Mouse (Mus musculus): ENCODE measurements around the gene Syce2. TPM values are rescaled to one million over a fixed set of nuclear protein-coding genes. Genes with fewer than 3 reads are reported as not detected.

Gene Syce2
- polyA plus RNA-seq, 1 experiment from 2014 or later: 82.7 TPM

DNA sequence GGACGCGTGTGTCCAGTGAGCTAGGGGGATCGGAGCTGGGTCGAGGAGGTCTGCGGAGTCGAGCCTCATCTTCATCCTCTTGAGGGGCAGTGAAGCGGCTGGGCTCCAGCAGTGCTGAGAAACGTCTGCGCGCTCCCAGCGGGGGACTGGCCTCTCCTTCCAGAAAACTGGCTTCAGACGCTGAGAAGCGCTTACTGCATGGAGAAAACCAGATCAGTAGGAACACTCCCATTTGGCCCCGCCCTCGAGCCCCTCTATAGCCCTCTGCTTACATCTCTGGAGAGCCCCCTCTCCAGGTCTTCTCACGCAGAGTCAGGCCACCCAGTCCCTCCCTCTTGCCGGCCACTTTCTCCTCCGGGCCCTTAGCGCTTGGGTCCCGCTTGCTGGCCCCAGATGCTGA is 45.9 kb downstream of the Syce2 start:
- no peak for ATAC-seq (ENCODE audit: low FRiP score, low read depth)
- H3K27ac ChIP-seq: no peak overlapping the region
- 25% methylated on average over 20 of the region's 20 CpGs for WGBS

DNA sequence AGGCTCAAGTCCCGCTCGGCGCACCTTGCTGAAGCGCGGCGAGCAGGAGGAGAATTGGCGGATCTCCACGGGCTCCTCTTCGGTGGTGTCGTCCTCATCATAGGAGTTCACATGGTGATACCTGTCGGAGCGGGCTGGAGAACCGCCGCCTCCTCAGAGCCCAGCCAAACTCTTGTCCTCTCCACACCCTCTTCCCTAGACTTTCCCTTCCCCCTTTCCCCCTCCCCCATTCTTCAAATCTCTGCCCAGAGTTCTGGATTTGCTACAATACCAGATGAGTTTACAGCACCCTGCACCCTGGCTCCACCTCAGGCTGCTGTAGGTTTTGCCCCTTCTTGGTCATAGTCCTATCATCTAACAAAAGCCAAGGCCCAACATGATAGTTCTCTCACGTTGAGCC is 46.7 kb downstream of the Syce2 start:
- Histone ChIP-seq H3K4me3 (no peak overlapping the region), H3K9me3 (peaks cover 11% of the 10 kb centered on the region; the same call in 1 of the 2 replicates), H3K4me1 (no peaks in the 10 kb centered on the region), H3K27me3 (peaks cover 72% of the 10 kb centered on the region), H3K36me3 (no peaks in the 10 kb centered on the region), H3K27ac (no peak overlapping the region), H3K9ac (no peak overlapping the region), H3K4me2 (replicated peaks) (no peak overlapping the region)
- no peak for ATAC-seq (ENCODE audit: low FRiP score, low read depth)
- 90% methylated on average over 15 of the region's 15 CpGs for WGBS

More for the DNA sequence above, 45.9 kb downstream of the Syce2 start:
- Histone ChIP-seq H3K4me1 (peaks cover 4% of the 10 kb centered on the region; the same call in 1 of the 2 replicates), H3K9me3 (peaks cover 11% of the 10 kb centered on the region; the same call in 1 of the 2 replicates), H3K4me3 (no peak overlapping the region), H3K27me3 (peaks cover 76% of the 10 kb centered on the region), H3K36me3 (no peaks in the 10 kb centered on the region), H3K4me2 (replicated peaks) (no peak overlapping the region; the same call in 1 of the 2 replicates), H3K9ac (no peak overlapping the region)

DNA sequence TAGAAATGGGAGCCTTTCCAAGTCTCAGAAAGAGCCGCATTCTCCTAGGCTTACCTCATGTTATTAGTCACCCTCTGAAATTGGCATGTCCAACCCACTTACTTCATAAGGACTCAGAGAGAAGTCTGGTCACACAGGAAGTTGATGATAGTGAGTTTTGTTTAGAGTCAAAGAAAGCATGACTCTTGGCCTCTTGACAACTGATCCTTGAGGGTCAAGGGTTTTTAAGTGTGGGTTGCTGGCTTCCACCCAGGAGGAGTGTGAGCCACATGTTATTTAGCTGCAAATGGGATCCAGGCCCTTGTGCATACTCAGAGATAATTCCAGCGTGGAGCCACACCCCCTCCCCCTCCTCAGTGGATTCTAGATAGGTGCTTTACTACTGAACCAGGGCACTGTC is 49.7 kb downstream of the Syce2 start:
- H3K9ac ChIP-seq: no peak overlapping the region
- no peak overlapping the region for H3K4me2 ChIP-seq (replicated peaks)
- WGBS: 73% methylated on average over 2 of the region's 2 CpGs
- H3K36me3 ChIP-seq: no peaks in the 10 kb centered on the region
- H3K9me3 ChIP-seq: no peaks in the 10 kb centered on the region
- ATAC-seq (ENCODE audit: low FRiP score, low read depth): no peak
- no peaks in the 10 kb centered on the region for H3K4me1 ChIP-seq
- no peak overlapping the region for H3K27ac ChIP-seq
- H3K27me3 ChIP-seq: peaks cover 55% of the 10 kb centered on the region
- H3K4me3 ChIP-seq: no peak overlapping the region

DNA sequence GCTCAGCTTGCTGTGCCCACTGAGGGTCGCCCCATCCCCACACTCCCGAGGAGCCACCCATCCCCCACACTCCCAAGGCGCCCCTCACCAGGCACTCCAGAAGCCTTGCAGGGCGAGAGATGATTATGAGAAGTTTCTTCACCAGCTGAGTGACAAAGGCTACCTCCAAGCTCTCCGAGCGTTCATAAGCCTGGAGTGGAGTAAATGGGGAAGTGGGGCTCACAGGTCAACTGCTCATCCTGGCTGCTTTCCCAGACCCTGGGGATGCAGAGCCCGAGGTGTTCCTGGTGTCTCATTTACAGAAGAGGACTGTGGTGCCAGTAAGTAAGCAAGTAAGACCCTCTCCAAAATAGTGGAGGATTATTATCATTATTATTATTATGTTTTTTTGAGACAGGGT is 53.6 kb downstream of the Syce2 start:
- 65% methylated on average over 7 of the region's 7 CpGs for WGBS
- H3K4me3 ChIP-seq: no peak overlapping the region
- no peak for ATAC-seq (ENCODE audit: low FRiP score, low read depth)
- peaks cover 49% of the 10 kb centered on the region for H3K27me3 ChIP-seq
- H3K27ac ChIP-seq: no peak overlapping the region
- no peak overlapping the region for H3K4me2 ChIP-seq (replicated peaks)
- no peak overlapping the region for H3K9ac ChIP-seq
- peaks cover 8% of the 10 kb centered on the region; the same call in 1 of the 2 replicates for H3K4me1 ChIP-seq
- H3K9me3 ChIP-seq: no peaks in the 10 kb centered on the region
- no peaks in the 10 kb centered on the region for H3K36me3 ChIP-seq

DNA sequence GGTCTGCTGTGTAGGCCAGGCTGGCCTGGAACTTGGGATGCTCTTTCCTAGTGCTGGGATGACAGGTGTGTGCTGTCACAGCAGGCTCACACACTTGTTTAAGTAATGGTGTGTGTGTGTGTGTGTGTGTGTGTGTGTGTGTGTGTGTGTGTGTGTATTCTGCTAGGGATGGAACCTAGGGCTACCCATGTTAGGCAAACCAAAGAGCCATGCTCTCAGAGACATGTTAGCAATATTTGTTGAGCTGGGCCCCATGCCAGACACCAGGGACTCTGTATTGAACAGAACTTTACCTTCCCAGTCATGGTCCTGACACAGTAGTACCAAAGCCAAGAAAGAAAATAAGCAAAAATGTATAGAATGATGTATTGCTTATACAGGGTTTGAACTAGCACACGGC is 55.6 kb downstream of the Syce2 start:
- Histone ChIP-seq H3K4me2 (replicated peaks) (no peak overlapping the region), H3K4me3 (no peak overlapping the region), H3K9ac (no peak overlapping the region), H3K27me3 (peaks cover 63% of the 10 kb centered on the region), H3K4me1 (peaks cover 8% of the 10 kb centered on the region; the same call in 1 of the 2 replicates), H3K9me3 (no peaks in the 10 kb centered on the region), H3K27ac (no peak overlapping the region), H3K36me3 (no peaks in the 10 kb centered on the region)
- 78% methylated on average over 1 of the region's 1 CpGs for WGBS
- ATAC-seq (ENCODE audit: low FRiP score, low read depth): no peak

DNA sequence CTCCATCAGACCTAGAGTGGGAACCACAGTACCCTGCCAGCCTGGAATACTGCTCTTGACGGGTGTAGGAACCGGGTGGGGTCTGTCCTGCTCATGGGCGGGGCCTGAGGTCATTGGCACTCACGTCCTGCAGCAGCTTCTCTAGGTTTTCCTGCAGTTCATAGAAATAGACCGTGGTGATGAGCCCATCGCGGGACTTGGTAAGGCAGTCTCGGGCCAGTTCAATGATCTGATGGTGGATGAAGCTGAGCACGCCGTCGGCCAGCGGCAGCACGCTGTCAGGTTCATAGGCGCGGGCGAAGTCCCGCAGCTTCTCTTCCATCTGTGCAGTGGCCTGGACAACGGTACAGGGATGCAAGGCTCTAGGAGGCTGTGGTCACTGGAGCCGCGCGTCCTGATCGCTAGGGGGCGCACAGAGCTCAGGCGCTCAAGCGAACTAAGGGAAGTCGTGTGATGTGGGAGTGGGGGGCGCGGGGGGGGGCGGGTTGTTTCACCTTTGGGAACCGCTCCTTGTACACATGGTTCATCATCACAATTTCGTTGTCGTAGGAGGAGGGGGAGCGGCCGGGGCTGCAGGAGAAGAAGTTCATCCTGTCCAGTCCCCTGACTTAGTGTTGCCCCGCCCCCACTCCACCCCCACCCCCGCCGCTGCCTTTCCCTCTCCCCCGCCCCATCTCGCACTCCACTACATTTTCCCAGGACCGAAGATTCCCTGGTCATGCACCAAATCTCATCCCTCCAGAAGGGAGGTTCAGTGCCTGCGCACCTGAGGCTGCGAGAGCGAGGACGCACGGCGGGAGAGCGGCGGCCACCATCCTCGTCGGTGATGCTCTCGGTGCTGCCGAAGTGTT is 56.8 kb downstream of the Syce2 start:
- H3K9me3 ChIP-seq: no peaks in the 10 kb centered on the region
- H3K36me3 ChIP-seq: no peaks in the 10 kb centered on the region
- H3K9ac ChIP-seq: peak overlapping the region; percentile 43
- peak overlapping the region; percentile 74 for H3K4me2 ChIP-seq (replicated peaks)
- WGBS: 2% methylated on average over 47 of the region's 52 CpGs
- ATAC-seq (ENCODE audit: low FRiP score, low read depth): peak; percentile 88
- H3K4me1 ChIP-seq: peaks cover 8% of the 10 kb centered on the region; the same call in 1 of the 2 replicates
- H3K27me3 ChIP-seq: peaks cover 67% of the 10 kb centered on the region
- H3K27ac ChIP-seq: no peak overlapping the region
- peak overlapping the region; percentile 43 for H3K4me3 ChIP-seq

DNA sequence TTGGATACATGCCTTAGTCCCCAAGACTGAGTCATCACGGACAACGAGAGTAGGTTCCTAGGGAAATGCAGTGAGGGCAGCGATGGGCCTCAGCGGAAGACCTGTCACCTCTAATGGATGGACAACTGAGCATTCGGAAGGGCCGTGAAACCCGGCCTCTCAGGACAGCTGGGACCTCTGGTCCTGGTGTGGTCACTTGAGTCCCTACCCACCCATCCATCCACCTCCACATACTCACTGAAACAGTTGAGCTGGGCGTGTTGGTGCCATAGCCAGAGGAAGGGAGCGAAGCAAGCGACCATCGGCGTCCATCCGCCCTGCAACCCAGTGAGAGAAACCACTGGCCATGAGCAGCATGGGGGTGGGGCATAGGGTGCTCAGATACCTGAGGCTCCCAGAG is 58.7 kb downstream of the Syce2 start:
- H3K4me2 ChIP-seq (replicated peaks): no peak overlapping the region
- peaks cover 74% of the 10 kb centered on the region for H3K27me3 ChIP-seq
- no peak for ATAC-seq (ENCODE audit: low FRiP score, low read depth)
- no peak overlapping the region for H3K4me3 ChIP-seq
- no peaks in the 10 kb centered on the region for H3K36me3 ChIP-seq
- no peaks in the 10 kb centered on the region for H3K9me3 ChIP-seq
- H3K4me1 ChIP-seq: peaks cover 20% of the 10 kb centered on the region
- no peak overlapping the region for H3K9ac ChIP-seq
- WGBS: 84% methylated on average over 13 of the region's 13 CpGs
- no peak overlapping the region for H3K27ac ChIP-seq

DNA sequence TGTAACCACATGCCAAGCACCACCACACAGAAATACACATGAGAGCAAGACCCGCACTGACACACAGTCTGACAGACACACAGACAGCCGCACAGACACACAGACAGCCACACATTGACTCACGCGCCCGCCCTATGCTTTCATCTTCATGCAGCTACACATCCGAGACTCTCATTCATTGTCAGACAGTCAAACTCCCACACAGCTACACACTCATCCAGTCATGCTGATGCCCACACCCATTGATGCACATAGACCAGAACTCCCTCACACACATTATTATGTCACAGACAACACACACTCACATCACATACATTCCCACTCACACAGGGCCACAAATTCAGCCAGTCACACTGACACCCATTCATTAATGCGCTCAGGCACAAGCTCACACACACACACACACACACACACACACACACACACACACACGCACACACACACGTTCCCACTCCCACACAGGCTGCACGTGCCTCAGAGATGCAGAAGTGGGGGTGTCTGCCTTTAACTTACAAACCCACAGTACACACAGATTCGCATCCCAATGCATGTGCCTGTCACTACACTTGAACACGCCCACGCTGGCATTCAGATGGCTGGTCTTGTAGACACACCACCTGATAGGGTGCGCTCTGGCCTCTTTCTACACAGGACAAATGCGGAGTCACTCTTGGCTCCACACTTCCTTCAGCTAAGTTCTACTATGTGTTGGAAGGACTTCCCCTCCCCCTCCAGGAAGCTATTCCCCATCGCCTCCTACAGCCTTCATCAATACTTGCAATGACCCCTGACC is 62.1 kb downstream of the Syce2 start:
- no peak overlapping the region for H3K9ac ChIP-seq
- H3K4me3 ChIP-seq: no peak overlapping the region
- no peak overlapping the region for H3K4me2 ChIP-seq (replicated peaks)
- WGBS: 80% methylated on average over 16 of the region's 16 CpGs
- no peaks in the 10 kb centered on the region for H3K36me3 ChIP-seq
- peaks cover 94% of the 10 kb centered on the region for H3K27me3 ChIP-seq
- no peak overlapping the region for H3K27ac ChIP-seq
- no peak for ATAC-seq (ENCODE audit: low FRiP score, low read depth)
- peaks cover 25% of the 10 kb centered on the region for H3K4me1 ChIP-seq
- no peaks in the 10 kb centered on the region for H3K9me3 ChIP-seq

DNA sequence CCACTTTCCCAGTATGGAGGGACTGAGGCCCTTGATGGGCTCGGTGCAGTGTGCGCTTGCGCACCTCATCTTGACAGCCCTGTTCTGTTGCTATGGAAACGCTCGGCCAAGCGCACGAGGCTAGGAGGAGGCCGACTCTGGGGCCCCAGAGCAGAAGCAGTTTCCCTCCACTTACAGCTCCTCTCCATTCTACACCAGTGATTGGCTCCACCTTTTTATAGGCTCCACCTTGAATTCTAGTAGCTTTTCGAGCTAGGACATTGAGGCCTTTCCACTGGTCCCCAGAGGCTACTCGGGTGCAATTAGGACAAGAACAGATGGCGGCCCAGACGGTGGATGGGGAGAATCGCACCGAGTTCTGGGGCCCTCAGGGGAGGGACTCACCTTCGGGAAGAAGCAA is 62.9 kb downstream of the Syce2 start:
- WGBS: 2% methylated on average over 15 of the region's 15 CpGs
- Histone ChIP-seq H3K4me3 (peak overlapping the region; percentile 7; the same call in 1 of the 2 replicates), H3K36me3 (no peaks in the 10 kb centered on the region), H3K27ac (no peak overlapping the region), H3K4me1 (peaks cover 21% of the 10 kb centered on the region), H3K9me3 (no peaks in the 10 kb centered on the region), H3K9ac (no peak overlapping the region), H3K4me2 (replicated peaks) (peak overlapping the region; percentile 36), H3K27me3 (peaks cover 93% of the 10 kb centered on the region)
- peak; percentile 62; the same call in 1 of the 2 replicates for ATAC-seq (ENCODE audit: low FRiP score, low read depth)

DNA sequence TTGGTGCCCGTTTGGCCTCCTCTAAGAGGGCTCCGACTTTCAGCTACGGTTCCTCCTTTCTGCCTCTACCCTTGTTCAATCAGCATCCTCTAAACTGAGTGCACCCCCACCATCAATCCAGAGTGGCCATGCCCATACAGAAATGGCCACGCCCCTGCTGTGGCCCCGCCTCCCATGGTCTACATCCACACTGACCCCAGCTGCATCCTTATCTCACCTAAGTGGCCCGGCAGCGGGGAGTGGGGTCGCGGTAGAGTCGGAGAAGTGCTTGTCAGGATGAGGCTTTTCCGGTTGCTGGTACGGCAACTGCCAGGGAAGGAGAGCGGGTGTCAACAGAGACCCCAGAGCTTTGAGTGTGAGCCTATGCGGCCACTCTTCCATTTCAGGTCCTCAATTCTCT is 63.6 kb downstream of the Syce2 start:
- peaks cover 21% of the 10 kb centered on the region for H3K4me1 ChIP-seq
- H3K4me3 ChIP-seq: peak overlapping the region; percentile 7; the same call in 1 of the 2 replicates
- peak overlapping the region; percentile 36; the same call in 1 of the 2 replicates for H3K4me2 ChIP-seq (replicated peaks)
- peaks cover 91% of the 10 kb centered on the region for H3K27me3 ChIP-seq
- no peaks in the 10 kb centered on the region for H3K36me3 ChIP-seq
- ATAC-seq (ENCODE audit: low FRiP score, low read depth): no peak
- no peak overlapping the region for H3K27ac ChIP-seq
- no peaks in the 10 kb centered on the region for H3K9me3 ChIP-seq
- WGBS: 4% methylated on average over 14 of the region's 14 CpGs
- H3K9ac ChIP-seq: no peak overlapping the region

DNA sequence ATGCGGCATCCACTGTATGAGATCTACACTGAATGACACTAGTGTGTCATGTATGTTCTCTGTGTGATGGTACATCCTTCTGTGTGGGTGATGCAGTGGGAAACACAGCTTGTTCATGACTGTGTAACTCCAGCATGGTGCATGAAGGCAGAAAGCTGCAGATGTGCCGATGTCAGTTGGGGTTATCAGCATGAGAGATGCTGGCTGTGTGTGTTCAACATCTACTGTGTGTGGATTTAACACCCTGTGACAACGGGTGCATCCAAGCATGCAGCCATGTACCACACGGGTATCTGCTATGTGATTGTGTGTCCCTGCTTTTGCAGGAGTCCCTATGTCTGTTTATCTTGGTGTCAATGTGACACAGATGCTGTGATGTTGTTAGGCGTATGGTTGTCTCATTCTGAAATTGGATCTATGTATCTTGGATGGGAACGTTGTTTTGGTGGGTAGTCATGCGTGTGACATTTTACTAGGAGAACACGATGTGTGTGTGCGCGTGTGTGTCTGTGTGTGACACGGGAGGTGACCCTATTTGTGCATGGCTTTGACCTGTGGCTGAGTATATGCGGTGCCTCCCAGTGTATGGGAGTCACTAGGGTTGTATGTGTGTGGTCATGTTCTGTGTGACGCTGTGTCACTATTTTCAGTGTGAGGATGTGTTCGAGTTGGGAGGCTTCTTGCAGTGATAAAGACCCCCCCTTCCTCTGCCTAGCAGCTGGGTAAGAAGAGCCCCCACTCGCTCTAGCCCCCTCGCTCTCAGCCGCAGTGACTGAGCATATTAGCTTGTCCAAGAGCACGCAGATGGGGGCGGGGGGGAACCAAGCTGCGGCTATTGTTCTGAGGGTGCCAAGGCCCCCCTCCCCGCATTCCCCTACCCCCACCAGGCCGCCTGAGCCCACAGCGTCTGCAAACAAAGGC is 64.4 kb downstream of the Syce2 start:
- WGBS: 26% methylated on average over 23 of the region's 23 CpGs
- ATAC-seq (ENCODE audit: low FRiP score, low read depth): no peak
- Histone ChIP-seq H3K27ac (no peak overlapping the region), H3K4me3 (peak overlapping the region; percentile 46), H3K9me3 (no peaks in the 10 kb centered on the region), H3K27me3 (peaks cover 91% of the 10 kb centered on the region), H3K4me1 (peaks cover 21% of the 10 kb centered on the region), H3K4me2 (replicated peaks) (peak overlapping the region; percentile 80), H3K9ac (peak overlapping the region; percentile 48; the same call in 1 of the 2 replicates), H3K36me3 (no peaks in the 10 kb centered on the region)

Data from limb, embryonic 13.5 days (tissue).